Mouse (Mus musculus): ENCODE measurements at regions not wholly inside any gene's neighbourhood (a gene's known extent, or its start where the extent isn't known, plus 50 kb on each side); places are given as distances from the start of the nearest gene placed in this dataset.

- no peak for DNase-seq (ENCODE audit: low spot score in 2 of 2)
Observed at GRCm38 (mm10) chr10:111865286-111865830, 107.1 kb upstream of the Krr1 start.

- DNase-seq (ENCODE audit: low spot score in 2 of 2): no peak
Observed at GRCm38 (mm10) chr10:111867102-111867501, 105.4 kb upstream of the Krr1 start.

- DNase-seq (ENCODE audit: low spot score in 2 of 2): no peak
Observed at GRCm38 (mm10) chr10:111867538-111867937, 104.9 kb upstream of the Krr1 start.

- no peak for DNase-seq (ENCODE audit: low spot score in 2 of 2)
Observed at GRCm38 (mm10) chr10:111880354-111880753, 92.1 kb upstream of the Krr1 start.

GRCm38 (mm10) chr10:111881339-111882211 lies 90.9 kb upstream of the Krr1 start:
- no peak for DNase-seq (ENCODE audit: low spot score in 2 of 2)

GRCm38 (mm10) chr10:111882521-111882920 lies 89.9 kb upstream of the Krr1 start:
- DNase-seq (ENCODE audit: low spot score in 2 of 2): no peak

GRCm38 (mm10) chr10:111884701-111885100 lies 87.8 kb upstream of the Krr1 start:
- no peak for DNase-seq (ENCODE audit: low spot score in 2 of 2)

- no peak for DNase-seq (ENCODE audit: low spot score in 2 of 2)
Observed at GRCm38 (mm10) chr10:111889111-111889510, 83.4 kb upstream of the Krr1 start.

GRCm38 (mm10) chr10:111893489-111893888 lies 79.0 kb upstream of the Krr1 start:
- DNase-seq (ENCODE audit: low spot score in 2 of 2): no peak

- no peak for DNase-seq (ENCODE audit: low spot score in 2 of 2)
Observed at GRCm38 (mm10) chr10:111893941-111894340, 78.5 kb upstream of the Krr1 start.

- DNase-seq (ENCODE audit: low spot score in 2 of 2): no peak
Observed at GRCm38 (mm10) chr10:111897361-111897760, 75.1 kb upstream of the Krr1 start.

GRCm38 (mm10) chr10:111900723-111901716 lies 71.4 kb upstream of the Krr1 start:
- DNase-seq (ENCODE audit: low spot score in 2 of 2): no peak

GRCm38 (mm10) chr10:111903956-111904355 lies 68.5 kb upstream of the Krr1 start:
- no peak for DNase-seq (ENCODE audit: low spot score in 2 of 2)

GRCm38 (mm10) chr10:111907836-111908235 lies 64.6 kb upstream of the Krr1 start:
- no peak for DNase-seq (ENCODE audit: low spot score in 2 of 2)

GRCm38 (mm10) chr10:111912561-111912960 lies 59.9 kb upstream of the Krr1 start:
- DNase-seq (ENCODE audit: low spot score in 2 of 2): no peak

GRCm38 (mm10) chr10:111913066-111913785 lies 59.2 kb upstream of the Krr1 start:
- DNase-seq (ENCODE audit: low spot score in 2 of 2): no peak

GRCm38 (mm10) chr10:111914231-111914630 lies 58.2 kb upstream of the Krr1 start:
- DNase-seq (ENCODE audit: low spot score in 2 of 2): no peak

GRCm38 (mm10) chr10:111918071-111918507 lies 54.4 kb upstream of the Krr1 start:
- no peak for DNase-seq (ENCODE audit: low spot score in 2 of 2)

- no peak for DNase-seq (ENCODE audit: low spot score in 2 of 2)
Observed at GRCm38 (mm10) chr10:111919475-111919874, 53.0 kb upstream of the Krr1 start.

- DNase-seq (ENCODE audit: low spot score in 2 of 2): no peak
Observed at GRCm38 (mm10) chr10:111921492-111921891, 51.0 kb upstream of the Krr1 start.

Measured in adrenal gland, adult 18-20 months (tissue).